Mouse (Mus musculus): ENCODE measurements around the gene Ttyh1.

Gene Ttyh1

DNA sequence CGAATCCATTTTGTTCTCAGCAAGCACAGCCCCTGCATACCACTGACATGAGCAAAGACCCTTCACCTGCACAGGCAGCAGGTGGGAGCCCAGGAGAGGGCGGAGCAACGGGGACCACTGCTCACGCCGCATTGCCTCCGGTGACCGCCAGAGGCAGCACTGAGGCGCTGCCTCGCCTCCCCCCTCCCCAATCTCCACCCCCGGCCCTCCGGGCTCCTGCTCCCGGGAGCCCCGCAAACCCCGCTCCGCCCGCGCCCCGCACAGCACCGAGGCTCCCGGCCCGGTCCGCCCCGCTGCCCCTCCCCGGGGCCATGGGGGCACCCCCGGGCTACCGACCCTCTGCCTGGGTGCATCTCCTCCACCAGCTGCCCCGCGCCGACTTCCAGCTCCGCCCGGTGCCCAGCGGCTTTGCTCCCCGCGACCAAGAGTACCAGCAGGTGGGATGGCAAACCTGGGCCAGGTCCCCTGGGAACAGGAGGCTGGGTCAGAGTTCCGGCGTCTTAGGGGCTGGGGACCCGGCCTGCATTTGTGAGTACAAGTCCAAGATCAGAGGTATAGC lies at the start of gene Ttyh1:
Ttyh1 (plus strand) TSS at position 65 of the 559 bp plus-strand sequence.
- no peak for DNase-seq (ENCODE audit: low spot score)

DNA sequence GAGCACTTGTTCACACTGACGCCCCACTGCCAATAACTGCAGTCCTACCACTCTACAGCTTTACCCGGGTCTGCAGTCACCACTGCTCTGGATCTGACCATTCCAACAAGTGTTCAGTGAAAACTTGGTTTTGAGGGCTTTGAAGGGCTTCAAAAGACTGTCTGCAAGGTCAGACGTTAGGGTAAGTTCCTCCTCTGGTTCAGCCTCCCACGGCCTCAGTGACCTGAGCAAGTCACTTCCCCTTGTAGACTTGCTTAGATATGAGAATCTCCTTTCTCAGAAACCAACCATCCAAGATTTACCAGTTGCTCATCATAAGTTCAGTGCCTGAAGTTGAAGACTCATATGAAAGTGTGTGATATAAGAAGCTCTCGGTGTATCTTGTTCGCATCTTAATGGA lies 48.1 kb upstream of the Ttyh1 start:
- no peak for DNase-seq (ENCODE audit: low spot score)

DNA sequence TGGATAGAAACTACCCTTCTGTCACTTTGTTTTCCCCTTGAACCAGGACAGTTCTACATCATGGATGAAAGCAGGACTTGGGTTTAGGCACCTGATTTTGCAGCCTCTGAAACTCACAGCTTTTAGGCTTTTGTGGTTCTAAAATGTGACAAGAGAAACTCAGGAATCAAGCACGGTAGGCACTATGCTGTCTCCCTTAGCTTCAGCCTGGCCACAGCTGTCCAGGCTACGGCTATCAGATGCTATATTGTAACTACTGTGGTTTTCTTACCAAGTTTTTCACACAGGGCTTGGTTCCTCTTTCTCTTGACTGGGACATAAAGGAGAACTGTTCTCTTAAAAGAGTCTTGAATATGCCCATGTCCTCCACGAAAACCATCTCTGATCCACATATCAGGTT lies 46.1 kb upstream of the Ttyh1 start:
- DNase-seq (ENCODE audit: low spot score), result no peak

GRCm38 (mm10) chr7:4079511-4079910 lies 39.7 kb upstream of the Ttyh1 start:
- no peak for DNase-seq (ENCODE audit: low spot score)

DNA sequence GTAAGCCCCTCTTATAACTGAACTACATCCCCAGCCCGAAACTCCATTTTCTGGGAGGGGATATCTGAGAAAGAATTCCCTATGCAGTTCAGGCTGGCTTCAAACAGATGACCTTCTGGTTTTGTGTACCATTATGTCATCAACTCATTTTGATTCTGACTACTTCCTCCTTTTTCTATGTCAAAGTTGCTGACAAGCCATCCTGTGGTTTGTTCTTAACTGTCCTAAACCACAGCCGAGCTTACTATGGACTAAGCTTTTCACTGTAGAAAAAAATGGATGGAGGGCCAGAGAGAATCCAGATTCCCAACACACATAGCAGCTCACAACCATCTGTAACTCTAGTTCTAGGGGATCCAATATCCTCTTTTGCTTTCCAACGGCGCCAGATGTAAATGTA lies 38.7 kb upstream of the Ttyh1 start:
- DNase-seq (ENCODE audit: low spot score), result no peak

DNA sequence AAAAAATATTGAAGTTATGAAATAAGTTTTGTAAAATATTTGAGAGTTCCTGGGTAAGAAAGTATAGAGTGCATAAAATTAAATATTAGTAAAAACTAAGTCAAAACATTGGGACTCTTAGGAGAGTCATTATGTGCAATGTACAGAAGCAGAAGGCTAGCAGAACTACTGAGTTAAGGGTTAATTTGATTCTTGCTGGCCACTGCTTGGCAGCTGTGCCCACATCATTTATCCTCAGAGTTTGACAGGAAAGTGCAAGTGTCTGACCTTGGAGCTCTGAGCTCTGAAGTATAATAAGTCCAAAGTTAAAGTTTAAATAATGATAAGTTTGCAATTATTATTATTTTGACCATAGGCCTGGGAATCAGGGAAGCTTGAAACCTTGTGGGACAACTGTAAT lies 37.5 kb upstream of the Ttyh1 start:
- DNase-seq (ENCODE audit: low spot score), result no peak

DNA sequence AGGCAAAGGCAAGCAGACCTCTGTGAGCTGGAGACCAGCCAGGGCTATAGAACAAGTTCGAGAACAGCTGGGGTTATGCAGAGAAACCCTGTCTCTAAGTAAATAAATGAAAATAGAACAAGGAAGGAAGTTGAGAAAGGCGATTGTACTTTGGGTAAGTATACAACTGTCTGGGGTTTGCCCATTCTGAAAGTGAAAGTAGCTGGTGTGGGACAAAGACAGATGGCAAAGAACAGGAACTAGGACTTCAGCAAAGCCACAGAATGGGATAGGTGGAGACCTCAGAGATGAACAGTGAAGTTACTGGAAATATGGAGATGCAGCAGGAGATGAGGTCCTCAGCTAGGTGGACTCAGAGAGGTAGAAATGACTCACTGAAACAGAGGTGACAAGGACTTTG lies 36.4 kb upstream of the Ttyh1 start:
- DNase-seq (ENCODE audit: low spot score), result no peak

DNA sequence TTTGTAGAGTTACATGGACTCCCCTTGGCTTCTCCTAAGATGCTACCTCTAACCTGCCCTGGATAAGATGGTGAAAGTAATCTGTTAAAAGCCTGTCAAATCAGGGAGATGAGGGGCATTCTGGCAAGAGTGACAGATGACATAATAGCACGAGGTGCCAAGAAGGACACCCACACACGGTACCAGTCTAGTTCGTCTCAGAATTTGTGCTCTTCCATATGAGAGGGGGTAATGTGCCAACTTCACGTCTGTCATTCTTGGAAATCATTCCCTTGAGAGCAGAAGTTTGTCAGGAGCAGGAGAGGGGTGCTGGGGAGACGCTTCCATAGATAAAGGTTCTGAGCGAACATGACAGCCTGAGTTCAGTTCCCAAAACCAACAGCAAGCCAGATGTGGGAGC lies 35.0 kb upstream of the Ttyh1 start:
- no peak for DNase-seq (ENCODE audit: low spot score)

- no peak for DNase-seq (ENCODE audit: low spot score)
Observed at GRCm38 (mm10) chr7:4085562-4085961, 33.6 kb upstream of the Ttyh1 start.

GRCm38 (mm10) chr7:4087238-4087895 lies 31.8 kb upstream of the Ttyh1 start:
- no peak for DNase-seq (ENCODE audit: low spot score)

- DNase-seq (ENCODE audit: low spot score), result no peak
Observed at GRCm38 (mm10) chr7:4087896-4088480, 31.2 kb upstream of the Ttyh1 start.

DNA sequence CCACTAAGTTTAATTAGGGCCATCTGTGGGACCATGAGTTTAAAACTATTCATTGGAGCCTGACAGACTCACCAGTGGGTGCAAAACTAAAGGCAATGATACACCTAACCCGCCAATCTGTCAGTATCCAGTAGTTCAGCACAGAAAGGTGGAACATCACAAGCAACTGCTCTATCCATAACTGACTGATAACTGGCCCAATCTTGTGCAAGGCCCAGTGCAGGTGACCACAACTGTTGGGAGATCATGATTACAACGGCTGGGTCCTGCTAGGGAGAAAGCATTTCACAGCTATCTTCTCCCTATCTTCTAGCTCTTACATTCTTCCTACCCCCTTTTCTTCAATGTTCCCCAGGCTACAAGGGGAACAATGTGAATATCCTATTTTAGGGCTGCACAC lies 30.5 kb upstream of the Ttyh1 start:
- DNase-seq (ENCODE audit: low spot score), result no peak

DNA sequence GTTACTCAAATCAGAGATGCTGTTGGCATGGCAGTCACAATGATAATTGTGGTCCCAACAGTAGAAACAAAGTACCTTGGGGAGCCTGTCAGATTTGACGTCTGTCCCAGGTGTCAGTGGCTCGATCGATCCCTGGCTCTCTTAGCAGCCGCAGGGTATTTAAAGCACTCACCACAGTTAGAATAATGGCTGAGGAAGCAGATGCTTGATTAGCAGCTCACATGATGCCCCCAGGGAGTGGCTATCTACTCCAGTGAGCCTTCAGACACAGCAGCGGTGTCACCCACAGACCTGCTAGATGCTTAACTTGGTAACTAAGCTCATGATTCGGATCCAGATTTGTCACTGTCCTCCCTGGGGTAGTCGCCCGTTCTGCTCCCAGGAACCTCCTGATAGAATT lies 28.0 kb upstream of the Ttyh1 start:
- no peak for DNase-seq (ENCODE audit: low spot score)

- no peak for DNase-seq (ENCODE audit: low spot score)
Observed at GRCm38 (mm10) chr7:4098301-4098700, 20.9 kb upstream of the Ttyh1 start.

DNA sequence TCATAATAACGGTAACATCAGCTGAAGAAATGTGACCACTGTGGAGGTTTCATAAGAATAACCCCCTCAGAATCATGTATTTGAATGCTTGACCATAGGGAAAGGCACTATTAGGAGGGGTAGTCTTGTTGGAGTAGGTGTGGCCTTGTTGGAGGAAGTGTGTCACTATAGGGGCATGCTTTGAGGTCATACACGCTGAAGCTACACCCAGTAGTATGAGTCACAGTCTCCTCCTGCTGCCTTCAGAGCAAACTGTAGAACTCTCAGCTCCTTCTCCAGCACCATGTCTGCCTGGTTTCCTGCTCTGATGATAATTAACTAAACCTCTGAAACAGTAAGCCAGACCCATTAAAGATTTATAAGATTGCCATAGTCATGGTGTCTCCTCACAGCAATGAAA lies 20.4 kb upstream of the Ttyh1 start:
- no peak for DNase-seq (ENCODE audit: low spot score)

- no peak for DNase-seq (ENCODE audit: low spot score)
Observed at GRCm38 (mm10) chr7:4101144-4101543, 18.1 kb upstream of the Ttyh1 start.

DNA sequence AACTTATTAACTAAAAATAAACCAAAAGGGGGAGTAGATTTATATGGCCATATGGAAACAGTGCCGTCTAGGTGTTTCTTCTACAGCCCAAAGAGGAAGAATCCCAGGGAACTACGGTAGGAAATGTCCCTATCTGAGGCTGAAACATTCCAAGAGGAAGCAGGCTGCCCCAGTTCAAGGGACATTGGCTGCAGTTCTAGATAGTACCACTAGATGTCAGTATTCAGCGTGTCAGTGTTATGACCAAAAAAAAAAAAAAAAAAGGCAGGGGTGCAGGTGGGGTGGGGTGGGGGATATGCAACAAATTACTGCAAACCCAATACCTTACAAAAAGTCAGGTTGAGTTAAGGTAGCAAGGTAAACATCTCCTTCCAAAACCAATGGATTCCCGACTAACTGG lies 15.8 kb upstream of the Ttyh1 start:
- no peak for DNase-seq (ENCODE audit: low spot score)

- no peak for DNase-seq (ENCODE audit: low spot score)
Observed at GRCm38 (mm10) chr7:4111766-4112165, 7.4 kb upstream of the Ttyh1 start.

DNA sequence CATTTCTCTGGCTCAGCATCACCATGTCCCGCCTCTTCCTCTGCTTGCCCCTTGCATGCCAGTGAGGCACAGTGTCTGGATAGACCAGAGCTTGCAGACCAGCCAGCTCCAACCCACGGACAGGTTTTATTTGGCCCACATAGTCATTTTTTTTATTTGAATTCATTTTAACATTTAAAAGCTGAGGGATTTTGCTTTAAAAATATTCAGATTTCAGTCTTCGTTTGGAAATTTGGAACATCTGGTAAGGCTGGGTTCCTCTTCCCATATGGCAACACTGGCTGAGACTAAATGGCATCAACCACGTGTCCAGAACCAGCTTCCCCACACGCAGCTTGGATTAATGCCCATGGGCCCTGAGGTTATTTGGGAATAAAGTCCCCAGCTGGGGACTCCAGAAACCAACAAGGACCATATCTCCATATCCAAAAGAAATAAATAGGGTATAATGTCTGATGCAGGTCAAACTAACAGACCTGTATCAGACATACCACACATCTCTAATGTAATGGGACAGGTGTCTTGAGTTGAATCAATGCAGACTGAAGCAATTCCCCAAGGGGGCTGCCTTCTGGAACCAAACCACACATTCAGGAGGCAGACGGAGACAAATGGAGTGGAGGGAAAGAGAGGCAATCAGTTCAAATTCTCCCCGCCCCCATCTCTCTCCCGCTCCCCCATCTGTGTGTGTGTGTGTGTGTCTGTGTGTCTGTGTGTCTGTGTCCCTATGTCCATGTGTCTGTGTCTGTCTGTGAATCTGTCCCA lies 2.0 kb upstream of the Ttyh1 start:
- DNase-seq (ENCODE audit: low spot score), result no peak

- no peak for DNase-seq (ENCODE audit: low spot score)
Observed at GRCm38 (mm10) chr7:4119976-4120921, 1.0 kb downstream of the Ttyh1 start.

DNA sequence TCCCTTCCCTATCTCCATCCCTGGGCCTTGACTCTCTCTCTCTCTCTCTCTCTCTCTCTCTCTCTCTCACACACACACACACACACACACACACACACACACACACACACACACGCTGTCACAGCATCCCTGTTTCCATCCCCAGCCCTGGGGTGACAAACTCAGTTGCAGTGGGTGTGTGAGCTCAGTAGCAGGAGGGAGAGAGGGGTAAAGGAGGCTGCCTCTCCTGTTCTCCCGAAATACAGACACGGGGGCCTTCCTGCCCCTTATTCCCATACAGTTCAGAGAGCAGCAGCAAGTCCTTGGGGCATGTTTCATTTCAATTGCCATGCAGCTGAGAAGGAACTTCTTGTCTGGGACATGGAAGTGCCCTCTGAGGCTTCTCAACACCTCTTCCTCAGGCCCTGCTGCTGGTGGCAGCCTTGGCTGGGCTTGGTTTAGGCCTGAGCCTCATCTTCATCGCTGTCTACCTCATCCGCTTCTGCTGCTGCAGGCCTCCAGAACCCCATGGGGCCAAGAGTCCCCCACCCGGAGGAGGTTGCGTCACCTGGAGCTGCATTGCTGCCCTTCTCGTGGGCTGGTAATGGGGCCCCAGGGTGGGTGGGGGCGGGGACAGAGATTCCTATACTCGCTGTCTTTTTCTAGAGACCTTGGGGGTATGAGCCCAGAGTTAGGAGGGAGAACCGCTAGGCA lies 3.0 kb downstream of the Ttyh1 start:
- DNase-seq (ENCODE audit: low spot score), result no peak

All from spleen, adult 12 weeks (tissue).